Mouse (Mus musculus): ENCODE data around the gene Sertad1. TPM values are rescaled to one million over a fixed set of nuclear protein-coding genes. Genes with fewer than 3 reads are reported as not detected.

The Sertad1 gene
- total and polyA plus RNA-seq, 2 experiments from 2014 or later, result 5.2 to 7.4 TPM

DNA sequence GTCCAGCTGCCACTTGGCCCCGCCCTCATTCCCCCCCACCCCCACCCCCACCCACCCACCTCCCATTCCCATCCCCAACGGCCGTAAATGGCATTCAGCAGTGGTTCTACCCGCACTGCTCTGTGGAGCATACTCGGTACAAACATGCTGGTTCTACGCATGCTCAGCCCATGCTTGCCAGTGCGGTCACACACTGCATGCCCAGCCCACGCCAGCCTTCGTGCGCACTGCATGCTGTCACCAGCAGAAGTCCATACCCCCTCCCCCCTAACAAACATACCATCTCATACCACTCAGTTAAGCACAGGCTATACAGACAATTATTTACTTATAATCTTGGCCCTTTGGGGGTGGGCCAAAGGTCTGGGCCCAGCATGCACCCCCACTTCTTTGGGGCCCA lies 45.0 kb downstream of the Sertad1 start:
- Histone ChIP-seq H3K4me2 (ENCODE audit: low read depth) (no peak overlapping the region), H3K9ac (no peak overlapping the region), H3K4me1 (ENCODE audit: insufficient read depth) (no peaks in the 10 kb centered on the region), H3K27ac (ENCODE audit: low read depth, low read length) (no peak overlapping the region), H3K9me3 (ENCODE audit: low read length) (no peaks in the 10 kb centered on the region), H3K4me3 (ENCODE audit: low read depth, low read length) (no peak overlapping the region), H3K27me3 (ENCODE audit: insufficient read depth, low read length) (no peaks in the 10 kb centered on the region), H3K36me3 (ENCODE audit: insufficient read depth) (peaks cover 60% of the 10 kb centered on the region)
- TF ChIP-seq CTCF (IDR thresholded peaks at IDR 0.05; ENCODE audit: low read depth), result no peak
- ATAC-seq, result no peak
- 92% methylated on average over 10 of the region's 10 CpGs for WGBS
- no peak for DNase-seq

DNA sequence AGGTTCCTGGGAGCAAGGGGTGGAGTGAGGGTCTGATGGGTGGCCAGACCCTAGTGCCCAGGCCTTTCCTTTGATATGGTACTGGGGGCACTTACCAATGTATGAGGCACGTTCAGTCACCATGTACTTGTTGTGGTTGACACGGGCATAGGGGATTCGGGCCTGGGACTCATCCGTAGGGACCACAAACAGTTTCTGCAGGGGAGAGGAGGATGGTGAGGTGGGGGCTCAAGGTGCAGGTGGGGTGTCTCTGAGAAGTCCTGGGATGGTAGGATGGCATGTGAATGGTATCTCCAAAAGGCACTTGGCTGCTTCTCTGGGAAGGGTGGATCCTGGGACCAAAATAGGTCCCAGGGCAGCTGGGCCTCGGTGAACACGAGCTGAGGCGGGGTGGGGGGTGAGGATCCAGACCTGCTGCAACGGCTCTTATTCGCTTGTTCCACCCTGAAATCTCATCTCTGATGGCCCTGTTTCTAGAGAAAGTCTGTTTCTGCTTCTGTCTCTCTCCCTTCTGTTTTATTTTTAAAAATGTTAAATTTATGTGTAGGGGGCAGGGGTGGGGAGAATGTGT lies 45.9 kb downstream of the Sertad1 start:
- H3K27me3 ChIP-seq (ENCODE audit: insufficient read depth, low read length), result no peaks in the 10 kb centered on the region
- WGBS, result 91% methylated on average over 9 of the region's 9 CpGs
- DNase-seq (no peak), ATAC-seq (no peak)
- no peak overlapping the region for H3K27ac ChIP-seq (ENCODE audit: low read depth, low read length)
- H3K9me3 ChIP-seq (ENCODE audit: low read length), result no peaks in the 10 kb centered on the region
- no peak for TF ChIP-seq CTCF (IDR thresholded peaks at IDR 0.05; ENCODE audit: low read depth)
- H3K36me3 ChIP-seq (ENCODE audit: insufficient read depth), result peaks cover 66% of the 10 kb centered on the region
- H3K9ac ChIP-seq, result no peak overlapping the region
- no peak overlapping the region for H3K4me2 ChIP-seq (ENCODE audit: low read depth)
- no peaks in the 10 kb centered on the region for H3K4me1 ChIP-seq (ENCODE audit: insufficient read depth)
- no peak overlapping the region for H3K4me3 ChIP-seq (ENCODE audit: low read depth, low read length)

DNA sequence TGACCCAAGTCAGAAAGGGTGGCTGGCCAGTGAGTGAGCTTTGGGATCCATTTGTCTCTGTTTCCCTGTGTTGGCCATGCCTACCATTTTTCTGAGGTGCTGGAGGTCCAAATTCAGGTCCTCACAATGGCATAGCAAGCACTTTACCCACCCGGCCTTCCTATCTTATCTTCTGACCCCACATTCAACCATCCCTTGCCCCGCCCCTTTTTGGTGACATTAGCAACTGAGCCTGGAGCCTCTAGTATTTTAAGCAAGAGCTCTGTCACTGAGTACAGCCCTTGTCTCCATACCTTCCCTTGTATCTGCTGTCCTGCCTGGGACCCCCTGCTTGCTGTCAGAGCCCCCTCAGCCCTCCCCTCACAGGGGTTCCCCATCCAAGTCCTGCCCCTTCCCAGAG lies 48.7 kb downstream of the Sertad1 start:
- no peaks in the 10 kb centered on the region for H3K4me1 ChIP-seq (ENCODE audit: insufficient read depth)

DNA sequence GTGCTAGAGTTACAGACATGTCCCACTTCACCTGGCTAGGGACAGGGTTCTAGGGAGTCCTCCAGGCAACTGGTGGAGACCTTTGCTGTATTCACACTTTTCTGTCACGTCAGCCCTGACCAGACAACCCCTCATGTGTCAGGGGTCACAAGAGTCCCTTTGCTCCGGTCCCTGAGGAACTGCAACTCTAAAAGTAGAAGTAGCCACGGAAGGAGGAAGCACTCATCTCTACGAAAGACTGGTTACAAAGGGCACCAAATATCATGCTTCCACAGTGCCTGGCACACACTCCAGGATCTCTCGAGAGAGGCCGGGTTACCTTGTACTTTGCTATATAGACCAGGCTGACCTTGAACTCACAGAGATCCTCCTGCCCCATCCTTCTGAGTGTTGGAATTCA lies 49.9 kb downstream of the Sertad1 start:
- no peaks in the 10 kb centered on the region for H3K9me3 ChIP-seq (ENCODE audit: low read length)
- TF ChIP-seq CTCF (IDR thresholded peaks at IDR 0.05; ENCODE audit: low read depth), result no peak
- H3K4me2 ChIP-seq (ENCODE audit: low read depth), result no peak overlapping the region
- WGBS, result 93% methylated on average over 6 of the region's 6 CpGs
- no peak overlapping the region for H3K27ac ChIP-seq (ENCODE audit: low read depth, low read length)
- ATAC-seq, result no peak
- no peaks in the 10 kb centered on the region for H3K27me3 ChIP-seq (ENCODE audit: insufficient read depth, low read length)
- no peak for DNase-seq
- no peak overlapping the region for H3K9ac ChIP-seq
- H3K4me1 ChIP-seq (ENCODE audit: insufficient read depth), result 0 out of 2 replicates have a peak, but pooled peaks cover 2% of the 10 kb centered on the region
- H3K36me3 ChIP-seq (ENCODE audit: insufficient read depth), result peaks cover 73% of the 10 kb centered on the region
- H3K4me3 ChIP-seq (ENCODE audit: low read depth, low read length), result no peak overlapping the region

More for the DNA sequence above, 48.7 kb downstream of the Sertad1 start:
- H3K27me3 ChIP-seq (ENCODE audit: insufficient read depth, low read length), result no peaks in the 10 kb centered on the region
- ATAC-seq (no peak), DNase-seq (no peak)
- peaks cover 73% of the 10 kb centered on the region for H3K36me3 ChIP-seq (ENCODE audit: insufficient read depth)
- no peaks in the 10 kb centered on the region for H3K9me3 ChIP-seq (ENCODE audit: low read length)
- no peak overlapping the region for H3K9ac ChIP-seq
- no peak for TF ChIP-seq CTCF (IDR thresholded peaks at IDR 0.05; ENCODE audit: low read depth)
- no peak overlapping the region for H3K4me2 ChIP-seq (ENCODE audit: low read depth)
- no peak overlapping the region for H3K4me3 ChIP-seq (ENCODE audit: low read depth, low read length)
- no peak overlapping the region for H3K27ac ChIP-seq (ENCODE audit: low read depth, low read length)
- WGBS, result 95% methylated on average over 2 of the region's 2 CpGs

GRCm38 (mm10) chr7:27537998-27538397 lies 51.3 kb downstream of the Sertad1 start:
- H3K4me2 ChIP-seq (ENCODE audit: low read depth), result no peak overlapping the region
- no peak overlapping the region for H3K9ac ChIP-seq
- H3K9me3 ChIP-seq (ENCODE audit: low read length), result no peaks in the 10 kb centered on the region
- no peaks in the 10 kb centered on the region for H3K27me3 ChIP-seq (ENCODE audit: insufficient read depth, low read length)
- DNase-seq (no peak), ATAC-seq (no peak)
- WGBS, result 92% methylated on average over 8 of the region's 8 CpGs
- H3K27ac ChIP-seq (ENCODE audit: low read depth, low read length), result no peak overlapping the region
- no peak for TF ChIP-seq CTCF (IDR thresholded peaks at IDR 0.05; ENCODE audit: low read depth)
- 0 out of 2 replicates have a peak, but pooled peaks cover 3% of the 10 kb centered on the region for H3K4me1 ChIP-seq (ENCODE audit: insufficient read depth)
- peaks cover 60% of the 10 kb centered on the region for H3K36me3 ChIP-seq (ENCODE audit: insufficient read depth)
- H3K4me3 ChIP-seq (ENCODE audit: low read depth, low read length), result no peak overlapping the region

GRCm38 (mm10) chr7:27538797-27539196 lies 52.1 kb downstream of the Sertad1 start:
- ATAC-seq (no peak), DNase-seq (no peak)
- WGBS, result 94% methylated on average over 2 of the region's 2 CpGs
- peaks cover 53% of the 10 kb centered on the region for H3K36me3 ChIP-seq (ENCODE audit: insufficient read depth)
- H3K4me1 ChIP-seq (ENCODE audit: insufficient read depth), result 0 out of 2 replicates have a peak, but pooled peaks cover 3% of the 10 kb centered on the region
- no peak overlapping the region for H3K4me2 ChIP-seq (ENCODE audit: low read depth)
- no peak overlapping the region for H3K9ac ChIP-seq
- TF ChIP-seq CTCF (IDR thresholded peaks at IDR 0.05; ENCODE audit: low read depth), result no peak
- H3K4me3 ChIP-seq (ENCODE audit: low read depth, low read length), result no peak overlapping the region
- no peak overlapping the region for H3K27ac ChIP-seq (ENCODE audit: low read depth, low read length)
- no peaks in the 10 kb centered on the region for H3K27me3 ChIP-seq (ENCODE audit: insufficient read depth, low read length)
- no peaks in the 10 kb centered on the region for H3K9me3 ChIP-seq (ENCODE audit: low read length)

Other genes with a start within 250 kb of the Sertad1 start
- gene Numbl, start 228.5 kb upstream of the Sertad1 start, total RNA-seq (2014; rRNA removed), result 81.6 and 86.4 TPM in 2 replicates
- 47.5 and 51.7 TPM in 2 replicates for gene Numbl, start 228.5 kb upstream of the Sertad1 start, polyA plus RNA-seq (2015; fragmentation: Nextera tagmentation; extraction: Ambion mirVana)
- gene Ltbp4, start 149.2 kb upstream of the Sertad1 start, total RNA-seq (2014; rRNA removed), result 13.4 and 26.7 TPM in 2 replicates
- 8.3 and 11.7 TPM in 2 replicates for gene Ltbp4, start 149.2 kb upstream of the Sertad1 start, polyA plus RNA-seq (2015; fragmentation: Nextera tagmentation; extraction: Ambion mirVana)
- gene Shkbp1, start 130.9 kb upstream of the Sertad1 start, total RNA-seq (2014; rRNA removed), result 30.2 and 35.6 TPM in 2 replicates
- gene Shkbp1, start 130.9 kb upstream of the Sertad1 start, polyA plus RNA-seq (2015; fragmentation: Nextera tagmentation; extraction: Ambion mirVana), result 31.8 and 33.1 TPM in 2 replicates
- not detected in 2 replicates for gene Gm20479, start 129.5 kb upstream of the Sertad1 start, total RNA-seq (2014; rRNA removed)
- gene Gm20479, start 129.5 kb upstream of the Sertad1 start, polyA plus RNA-seq (2015; fragmentation: Nextera tagmentation; extraction: Ambion mirVana), result not detected in 2 replicates
- 18.8 and 22.3 TPM in 2 replicates for gene Sptbn4, start 39.2 kb upstream of the Sertad1 start, total RNA-seq (2014; rRNA removed)
- 2.5 and 3.8 TPM in 2 replicates for gene Sptbn4, start 39.2 kb upstream of the Sertad1 start, polyA plus RNA-seq (2015; fragmentation: Nextera tagmentation; extraction: Ambion mirVana)
- 11.6 and 14.3 TPM in 2 replicates for gene Blvrb, start 38.9 kb upstream of the Sertad1 start, total RNA-seq (2014; rRNA removed)
- 16.3 and 18.9 TPM in 2 replicates for gene Blvrb, start 38.9 kb upstream of the Sertad1 start, polyA plus RNA-seq (2015; fragmentation: Nextera tagmentation; extraction: Ambion mirVana)
- 1.8 and 5.5 TPM in 2 replicates for gene Sertad3, start 13.1 kb upstream of the Sertad1 start, total RNA-seq (2014; rRNA removed)
- 4.3 and 4.9 TPM in 2 replicates for gene Sertad3, start 13.1 kb upstream of the Sertad1 start, polyA plus RNA-seq (2015; fragmentation: Nextera tagmentation; extraction: Ambion mirVana)
- gene Prx, start 12.4 kb downstream of the Sertad1 start, total RNA-seq (2014; rRNA removed), result 1.9 and 2.4 TPM in 2 replicates
- 1.1 and 1.4 TPM in 2 replicates for gene Prx, start 12.4 kb downstream of the Sertad1 start, polyA plus RNA-seq (2015; fragmentation: Nextera tagmentation; extraction: Ambion mirVana)
- 0.38 and 0.95 TPM in 2 replicates for gene Hipk4, start 36.4 kb downstream of the Sertad1 start, total RNA-seq (2014; rRNA removed)
- gene Hipk4, start 36.4 kb downstream of the Sertad1 start, polyA plus RNA-seq (2015; fragmentation: Nextera tagmentation; extraction: Ambion mirVana), result 0.27 and 0.49 TPM in 2 replicates
- gene Pld3, start 66.3 kb downstream of the Sertad1 start, total RNA-seq (2014; rRNA removed), result 144 and 219 TPM in 2 replicates
- 205 and 246 TPM in 2 replicates for gene Pld3, start 66.3 kb downstream of the Sertad1 start, polyA plus RNA-seq (2015; fragmentation: Nextera tagmentation; extraction: Ambion mirVana)
- gene 2310022A10Rik, start 66.3 kb downstream of the Sertad1 start, total RNA-seq (2014; rRNA removed), result 7.5 and 8.7 TPM in 2 replicates
- gene 2310022A10Rik, start 66.3 kb downstream of the Sertad1 start, polyA plus RNA-seq (2015; fragmentation: Nextera tagmentation; extraction: Ambion mirVana), result 26.3 and 28.1 TPM in 2 replicates
- 61.1 and 64.2 TPM in 2 replicates for gene Akt2, start 104.6 kb downstream of the Sertad1 start, total RNA-seq (2014; rRNA removed)
- gene Akt2, start 104.6 kb downstream of the Sertad1 start, polyA plus RNA-seq (2015; fragmentation: Nextera tagmentation; extraction: Ambion mirVana), result 53.7 and 53.9 TPM in 2 replicates
- 95.8 and 111 TPM in 2 replicates for gene Ttc9b, start 167.0 kb downstream of the Sertad1 start, total RNA-seq (2014; rRNA removed)
- 116 and 118 TPM in 2 replicates for gene Ttc9b, start 167.0 kb downstream of the Sertad1 start, polyA plus RNA-seq (2015; fragmentation: Nextera tagmentation; extraction: Ambion mirVana)
- gene Map3k10, start 187.7 kb downstream of the Sertad1 start, total RNA-seq (2014; rRNA removed), result 117 and 126 TPM in 2 replicates
- gene Map3k10, start 187.7 kb downstream of the Sertad1 start, polyA plus RNA-seq (2015; fragmentation: Nextera tagmentation; extraction: Ambion mirVana), result 20.8 and 22.5 TPM in 2 replicates
- 8.5 and 10.6 TPM in 2 replicates for gene Zfp607b, start 202.4 kb downstream of the Sertad1 start, total RNA-seq (2014; rRNA removed)
- 5.7 and 6.5 TPM in 2 replicates for gene Zfp607b, start 202.4 kb downstream of the Sertad1 start, polyA plus RNA-seq (2015; fragmentation: Nextera tagmentation; extraction: Ambion mirVana)
- gene Zfp60, start 244.5 kb downstream of the Sertad1 start, total RNA-seq (2014; rRNA removed), result 41.3 and 46.0 TPM in 2 replicates
- 24.3 and 44.3 TPM in 2 replicates for gene Zfp60, start 244.5 kb downstream of the Sertad1 start, polyA plus RNA-seq (2015; fragmentation: Nextera tagmentation; extraction: Ambion mirVana)

Measured in forebrain, postnatal 0 days (tissue).